Mouse (Mus musculus) thymus, adult 2 months (tissue): ENCODE measurements around the gene Gm47841.

Experiments used
- CTCF ChIP-seq: fragments of 200-500 bp; IDR thresholded peaks from 2 replicates; pipeline ENCODE4 v1.5.1; 2012; ENCODE audit warnings: mild to moderate bottlenecking, control low read depth, low read length, moderate library complexity, borderline replicate concordance; ENCODE audit not compliant: control insufficient read depth, poor library complexity, insufficient read depth; ENCODE audit errors: extremely low read depth
- POLR2A ChIP-seq: fragments of 200-500 bp; IDR thresholded peaks from 2 replicates; pipeline ENCODE4 v1.6.1; 2012; ENCODE audit warnings: mild to moderate bottlenecking, low read length, control low read depth, moderate library complexity; ENCODE audit not compliant: control insufficient read depth, poor library complexity, insufficient read depth; ENCODE audit errors: extremely low read depth

GRCm38 (mm10) chr15:101086956-101087355 lies 39.8 kb upstream of the Gm47841 start:
- TF ChIP-seq POLR2A (no peak), CTCF (no peak)
